ENCODE assay signal across 8 mouse cellular contexts in genomic region chr10:42295028-42295427, GRCm38 (mm10). TPM values are rescaled to one million over a fixed set of nuclear protein-coding genes. Genes with fewer than 3 reads are reported as not detected.
DNase-seq lines count a peak whose midpoint lies in the region; ATAC-seq and TF ChIP-seq lines count a peak whose summit lies in the region.
"Had no signal": no experiment of that assay in that cellular context is flagged by ENCODE, and none has a peak within 500 bp of the region (broad histone marks: within the 10 kb centered on the region; RNA-seq: fewer than 3 reads in every experiment).

No protein-coding gene starts in this region.

- H3K36me3 ChIP-seq in ES-E14 (ENCODE audit: control insufficient read depth, insufficient read depth, low read length, poor library complexity, severe bottlenecking): no peaks in the 10 kb centered on the region
- no peaks in the 10 kb centered on the region for H3K36me3 ChIP-seq in liver, postnatal 0 days (replicated peaks; ENCODE audit: insufficient read depth, low read length)
- H3K36me3 ChIP-seq in splenic B cell, adult 2 months (ENCODE audit: control insufficient read depth, insufficient read depth, low read length, poor library complexity, severe bottlenecking): no peaks in the 10 kb centered on the region

- H3K27me3 ChIP-seq in liver, postnatal 0 days (ENCODE audit: insufficient read depth, low read length): no peaks in the 10 kb centered on the region
- no peaks in the 10 kb centered on the region for H3K27me3 ChIP-seq in splenic B cell, adult 2 months (ENCODE audit: control insufficient read depth, insufficient read depth, low read length, poor library complexity, severe bottlenecking)

- H3K9ac ChIP-seq in ES-E14 (ENCODE audit: insufficient read depth, low read depth, low read length, poor library complexity, severe bottlenecking): no peak overlapping the region
- H3K9ac ChIP-seq in liver, postnatal 0 days (replicated peaks): no peak overlapping the region

- no peak overlapping the region for H3K27ac ChIP-seq in ES-E14 (ENCODE audit: insufficient read depth, low read depth, low read length, poor library complexity, severe bottlenecking)
- no peak overlapping the region for H3K27ac ChIP-seq in liver, postnatal 0 days (ENCODE audit: low read depth)
- H3K27ac ChIP-seq: macrophage had no signal

- 10% methylated on average over 1 of the region's 1 CpGs for WGBS in liver, postnatal 0 days (ENCODE audit: insufficient replicate concordance)

- no peaks in the 10 kb centered on the region for H3K4me1 ChIP-seq in ES-E14 (ENCODE audit: control insufficient read depth in 2 of 2, insufficient read depth in 2 of 2, low read length in 2 of 2, poor library complexity in 1 of 2)
- H3K4me1 ChIP-seq in liver, postnatal 0 days (ENCODE audit: insufficient read depth): peaks cover 3% of the 10 kb centered on the region; the same call in 1 of the 2 replicates

- in situ Hi-C loops in ES-E14 (cut with MboI; ENCODE audit: low sequenced_read_pairs in 2 of 2, unreplicated experiment in 2 of 2): loop anchor here (5.0 to 10.0 kb wide), 3 partner anchors 310 to 460 kb away; no protein-coding TSS in a partner anchor

- H3K4me2 ChIP-seq in liver, postnatal 0 days (ENCODE audit: low read depth, low read length): no peak overlapping the region

- peak; percentile 65; the same call in 1 of the 2 replicates for ATAC-seq in liver, postnatal 0 days
- no peak for ATAC-seq in megakaryocyte, adult 5-6 weeks (ENCODE audit: poor library complexity, severe bottlenecking)

- peak; percentile 45 for DNase-seq in kidney, postnatal 14 days
- no peak for DNase-seq in kidney, adult 11 months
- DNase-seq in ES-E14 (ENCODE audit: low read depth, low spot score): no peak
- peak; percentile 93 for DNase-seq in brain, adult 2 months (ENCODE audit: low read depth, low spot score)
- no peak for DNase-seq in liver, postnatal 0 days
- DNase-seq in splenic B cell, adult 2 months (ENCODE audit: low read depth, low spot score): peak; percentile 78

- H3K9me3 ChIP-seq in ES-E14 (ENCODE audit: control insufficient read depth, insufficient read depth, low read depth, low read length): no peaks in the 10 kb centered on the region
- H3K9me3 ChIP-seq in liver, postnatal 0 days (ENCODE audit: low read length): no peaks in the 10 kb centered on the region

- H3K4me3 ChIP-seq in ES-E14 (ENCODE audit: insufficient read depth in 1 of 2, low read depth in 1 of 2, low read length in 2 of 2, poor library complexity in 1 of 2, severe bottlenecking in 1 of 2): no peak overlapping the region
- H3K4me3 ChIP-seq in liver, postnatal 0 days (ENCODE audit: low read depth, low read length): no peak overlapping the region

- peak; percentile 81 for TF ChIP-seq CTCF in liver, postnatal 0 days (IDR thresholded peaks at IDR 0.05; ENCODE audit: low read depth)

- no peak for TF ChIP-seq EP300 in liver, postnatal 0 days (IDR thresholded peaks at IDR 0.05; ENCODE audit: low read depth)

TF ChIP-seq in ES-E14, 5 proteins besides CTCF, POLR2A, EP300 and RAD21:
- 0 out of 2 replicates have a peak, but pooled peaks have one; percentile 35 for TF ChIP-seq ZC3H11A (IDR thresholded peaks at IDR 0.05; ENCODE audit: borderline replicate concordance, low read depth, low read length)
- no peak for TF ChIP-seq HCFC1 (IDR thresholded peaks at IDR 0.05; ENCODE audit: borderline replicate concordance, insufficient read depth, low read length)

RNA-seq across cellular contexts. Expression of gene Foxo3, which starts 18.5 kb away (rescaled TPM):
- 20.7 and 27.1 TPM in 2 replicates for total RNA-seq in ES-E14 (2012; rRNA removed)
- polyA plus RNA-seq in liver, postnatal 0 days (2015; fragmentation: Nextera tagmentation; extraction: Ambion mirVana): 8.4 and 9.4 TPM in 2 replicates
- 25.3 and 25.7 TPM in 2 replicates for total RNA-seq in megakaryocyte, adult 5-6 weeks (2015)
- total RNA-seq in megakaryocyte, adult 5-6 weeks (2017): 24.9 and 27.4 TPM in 2 replicates

Comparison
In these comparisons a context has a peak if more than half of its experiments do, and no peak if none do; other contexts are left out.
1. DNase-seq: peak in kidney, postnatal 14 days (single experiment), brain, adult 2 months (single experiment) and splenic B cell, adult 2 months (single experiment); none in kidney, adult 11 months (single experiment), ES-E14 (single experiment) and liver, postnatal 0 days (single experiment).